Mouse (Mus musculus) hindbrain, embryonic 11.5 days (tissue): ENCODE data around the gene Cobll1. TPM values are rescaled to one million over a fixed set of nuclear protein-coding genes. Genes with fewer than 3 reads are reported as not detected.

Source experiments
- ATAC-seq: fragments of 200-750 bp; cut with Nextera tagmentation; 2 replicates; pipeline ENCODE4 v1.8.0; 2017; ENCODE audit warnings: mild to moderate bottlenecking, moderate TSS enrichment, moderate library complexity; ENCODE audit not compliant: low FRiP score
- DNase-seq: peaks from one replicate; pipeline ENCODE4 v3.0.0-alpha.2; 2015; ENCODE audit warnings: low spot score
- H3K27ac ChIP-seq: fragments of 300-500 bp; sonication (generic); 2 replicates; pipeline ENCODE4 v1.5.1; 2014; ENCODE audit warnings: mild to moderate bottlenecking, low read depth, low read length
- H3K27me3 ChIP-seq: fragments of 300-500 bp; sonication (generic); 2 replicates; pipeline ENCODE4 v1.6.1; 2014; ENCODE audit warnings: mild to moderate bottlenecking, low read length, moderate library complexity, mixed read lengths; ENCODE audit not compliant: control insufficient read depth, insufficient read depth
- H3K36me3 ChIP-seq: fragments of 300-500 bp; sonication (generic); 2 replicates; pipeline ENCODE4 v1.6.1; 2014; ENCODE audit warnings: mild to moderate bottlenecking, low read length, moderate library complexity, mixed read lengths; ENCODE audit not compliant: control insufficient read depth, insufficient read depth
- H3K4me1 ChIP-seq: fragments of 300-500 bp; sonication (generic); replicated peaks from 2 replicates; pipeline ENCODE4 v1.6.1; 2014; ENCODE audit warnings: low read length, mixed read lengths; ENCODE audit not compliant: control insufficient read depth, insufficient read depth
- H3K4me2 ChIP-seq: fragments of 300-500 bp; sonication (generic); replicated peaks from 2 replicates; pipeline ENCODE4 v1.6.1; 2014; ENCODE audit warnings: mild to moderate bottlenecking, low read depth, low read length
- H3K4me3 ChIP-seq: fragments of 300-500 bp; sonication (generic); 2 replicates; pipeline ENCODE4 v1.5.1; 2014; ENCODE audit warnings: low read depth, low read length
- H3K9ac ChIP-seq: fragments of 300-500 bp; sonication (generic); 2 replicates; pipeline ENCODE4 v1.6.1; 2014; ENCODE audit warnings: low read depth, low read length
- H3K9me3 ChIP-seq: fragments of 300-500 bp; sonication (generic); 2 replicates; pipeline ENCODE4 v1.6.1; 2016; ENCODE audit warnings: low read length; ENCODE audit not compliant: control insufficient read depth
- WGBS: fragments of 180-500 bp; shearing (Covaris S2); extraction: QIAGEN DNeasy Blood & Tissue Kit; methylation state at CpG from one replicate; pipeline ENCODE4 v1.1.7; 2014; 5-methylcytosine and 5-hydroxymethylcytosine counted together
- polyA plus RNA-seq: library from polyadenylated mRNA; unstranded; fragments of >200 nt; fragmentation: Nextera tagmentation; extraction: Ambion mirVana; gene quantifications from 2 replicates; pipeline ENCODE4 v1.2.1, GENCODE M21; 2014

Cobll1 gene
- polyA plus RNA-seq, 1 experiment from 2014 or later = 2.2 TPM

DNA sequence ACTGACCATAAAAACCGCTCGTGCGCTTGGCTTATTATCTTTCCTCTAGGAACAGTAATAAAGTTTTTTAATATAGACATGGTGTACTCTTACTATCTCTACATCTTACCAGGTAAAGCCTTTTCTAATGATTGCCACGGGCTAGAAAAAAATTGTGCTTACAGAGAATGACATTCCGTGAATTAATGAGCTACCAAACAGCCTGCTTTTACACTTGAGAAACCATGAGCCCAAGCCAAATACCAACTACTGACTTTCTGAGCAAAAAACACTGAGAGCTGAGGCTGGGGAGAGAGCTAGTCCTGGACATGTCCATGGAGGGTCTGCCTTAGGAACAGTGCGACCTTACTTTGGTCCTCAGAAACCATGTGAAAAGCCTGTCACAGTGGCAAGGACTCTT lies 21.5 kb downstream of the Cobll1 start:
- no peaks in the 10 kb centered on the region for H3K27me3 ChIP-seq
- H3K9me3 ChIP-seq = no peaks in the 10 kb centered on the region
- DNase-seq = no peak
- H3K4me3 ChIP-seq = no peak overlapping the region
- ATAC-seq = no peak
- H3K36me3 ChIP-seq = no peaks in the 10 kb centered on the region
- H3K27ac ChIP-seq = no peak overlapping the region
- no peaks in the 10 kb centered on the region for H3K4me1 ChIP-seq
- no peak overlapping the region for H3K4me2 ChIP-seq
- 95% methylated on average over 6 of the region's 6 CpGs for WGBS
- H3K9ac ChIP-seq = no peak overlapping the region

DNA sequence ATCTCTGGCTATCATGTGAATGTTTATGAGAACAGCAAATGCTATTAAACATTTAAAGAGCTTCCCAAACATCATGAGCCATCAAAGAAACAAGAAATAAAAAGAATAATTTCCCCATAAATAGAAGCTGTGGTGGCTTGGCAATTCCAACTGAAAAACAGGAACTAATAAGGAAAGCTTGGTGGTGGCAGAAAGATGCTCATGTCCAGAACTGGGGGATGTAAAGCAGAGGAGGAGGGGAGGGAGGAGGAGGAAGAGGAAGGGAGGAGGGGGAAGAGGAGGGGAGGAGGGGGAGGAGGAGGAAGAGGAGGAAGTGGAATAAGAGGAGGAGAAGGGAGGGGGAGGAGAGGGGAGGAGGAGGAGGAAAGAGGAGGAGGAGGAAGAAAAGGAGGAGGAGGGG lies 23.0 kb downstream of the Cobll1 start:
- H3K4me1 ChIP-seq = no peaks in the 10 kb centered on the region
- H3K27ac ChIP-seq = no peak overlapping the region
- no peak overlapping the region for H3K4me3 ChIP-seq
- no peaks in the 10 kb centered on the region for H3K27me3 ChIP-seq
- DNase-seq (no peak), ATAC-seq (no peak)
- H3K9me3 ChIP-seq = no peaks in the 10 kb centered on the region
- H3K9ac ChIP-seq = no peak overlapping the region
- no peaks in the 10 kb centered on the region for H3K36me3 ChIP-seq
- no peak overlapping the region for H3K4me2 ChIP-seq

DNA sequence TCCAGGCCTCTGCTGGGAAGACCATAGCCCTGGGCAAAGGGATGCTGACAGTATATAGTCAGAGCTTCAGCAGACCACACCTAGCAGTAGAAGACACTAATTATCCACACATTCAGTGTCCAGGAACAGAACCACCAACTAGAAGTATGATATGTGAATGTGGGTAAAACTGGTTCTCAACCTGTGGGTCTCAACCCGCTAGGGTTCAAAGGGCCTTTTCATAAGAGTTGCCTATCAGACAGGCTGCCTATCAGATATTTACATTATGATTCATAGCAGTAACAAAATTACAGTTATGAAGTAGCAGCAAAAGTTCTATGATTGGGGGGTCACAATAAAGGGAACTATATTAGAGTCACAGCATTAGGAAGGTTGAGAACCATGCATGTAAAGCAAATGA lies 24.6 kb downstream of the Cobll1 start:
- no peak for ATAC-seq
- no peaks in the 10 kb centered on the region for H3K36me3 ChIP-seq
- H3K9ac ChIP-seq = no peak overlapping the region
- no peaks in the 10 kb centered on the region for H3K9me3 ChIP-seq
- no peak for DNase-seq
- H3K4me2 ChIP-seq = no peak overlapping the region
- H3K4me3 ChIP-seq = no peak overlapping the region
- H3K4me1 ChIP-seq = no peaks in the 10 kb centered on the region
- WGBS = 97% methylated on average over 1 of the region's 1 CpGs
- no peaks in the 10 kb centered on the region for H3K27me3 ChIP-seq
- H3K27ac ChIP-seq = no peak overlapping the region

DNA sequence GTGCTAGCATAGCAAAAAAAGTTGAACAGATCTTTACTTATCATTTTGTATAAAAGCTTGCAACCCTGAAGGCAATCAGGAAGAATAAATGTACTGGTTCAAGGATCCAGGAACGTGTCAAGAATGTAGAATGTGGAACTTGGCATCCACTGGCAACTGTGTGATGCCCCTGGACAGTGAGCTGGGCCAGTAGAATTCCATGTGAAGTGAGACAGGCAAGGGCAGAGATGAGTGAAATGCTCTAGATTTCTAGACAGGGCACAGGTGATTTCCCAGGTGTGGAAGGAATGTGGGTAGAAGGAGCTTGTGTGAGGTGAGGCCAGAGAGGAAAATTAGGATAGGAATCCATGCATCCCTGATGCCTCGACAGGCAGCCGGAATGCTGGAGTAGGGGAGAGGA lies 25.5 kb downstream of the Cobll1 start:
- Histone ChIP-seq H3K36me3 (no peaks in the 10 kb centered on the region), H3K4me3 (no peak overlapping the region), H3K27me3 (no peaks in the 10 kb centered on the region), H3K4me1 (no peaks in the 10 kb centered on the region), H3K9ac (no peak overlapping the region), H3K27ac (no peak overlapping the region), H3K9me3 (no peaks in the 10 kb centered on the region), H3K4me2 (no peak overlapping the region)
- DNase-seq = no peak
- no peak for ATAC-seq
- WGBS = 94% methylated on average over 3 of the region's 3 CpGs

DNA sequence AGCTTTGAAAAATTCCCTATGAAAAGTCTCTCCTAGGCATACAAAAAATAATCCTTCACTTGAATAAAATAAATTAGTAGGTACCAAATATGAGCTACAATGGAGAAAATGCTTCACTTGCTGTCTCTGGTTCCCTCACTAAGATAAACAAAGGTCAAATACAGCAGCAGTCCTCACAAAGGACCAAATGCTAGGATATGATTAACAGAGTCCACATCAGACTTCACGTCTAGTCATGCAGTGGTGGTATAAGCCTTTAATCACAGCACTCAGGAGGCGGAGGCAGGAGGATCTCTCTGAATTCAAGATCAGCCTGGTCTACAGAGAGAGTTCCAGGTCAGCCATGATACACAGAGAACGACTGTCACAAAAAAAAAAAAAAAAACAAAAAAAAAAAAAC lies 27.6 kb downstream of the Cobll1 start:
- no peak overlapping the region for H3K4me3 ChIP-seq
- no peaks in the 10 kb centered on the region for H3K27me3 ChIP-seq
- H3K27ac ChIP-seq = no peak overlapping the region
- H3K9me3 ChIP-seq = no peaks in the 10 kb centered on the region
- H3K36me3 ChIP-seq = no peaks in the 10 kb centered on the region
- 84% methylated on average over 3 of the region's 3 CpGs for WGBS
- H3K4me2 ChIP-seq = no peak overlapping the region
- H3K9ac ChIP-seq = no peak overlapping the region
- DNase-seq = no peak
- ATAC-seq = no peak
- H3K4me1 ChIP-seq = no peaks in the 10 kb centered on the region

DNA sequence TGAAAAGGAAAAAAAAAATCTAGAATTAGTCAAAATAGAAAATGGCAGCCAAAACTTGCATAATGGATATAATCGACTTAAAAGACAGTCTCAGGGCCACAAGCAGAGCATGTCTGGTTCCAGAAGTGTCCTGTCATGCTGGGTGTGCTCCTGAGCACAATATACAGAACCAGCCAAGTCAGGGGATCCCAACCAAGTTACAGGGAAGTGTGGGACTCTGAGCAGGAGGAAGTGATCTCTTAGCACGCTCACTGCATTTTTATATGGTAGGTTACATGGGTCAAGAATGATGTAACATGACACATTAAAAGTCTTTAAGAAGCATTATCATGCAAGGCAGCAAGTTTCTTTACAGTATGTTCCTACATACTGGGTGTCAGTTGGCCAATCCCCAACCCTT lies 31.5 kb downstream of the Cobll1 start:
- Histone ChIP-seq H3K4me2 (no peak overlapping the region), H3K9ac (no peak overlapping the region), H3K9me3 (no peaks in the 10 kb centered on the region), H3K27me3 (no peaks in the 10 kb centered on the region), H3K4me1 (no peaks in the 10 kb centered on the region), H3K27ac (no peak overlapping the region), H3K36me3 (no peaks in the 10 kb centered on the region), H3K4me3 (no peak overlapping the region)
- 91% methylated on average over 2 of the region's 2 CpGs for WGBS
- no peak for DNase-seq
- no peak for ATAC-seq

DNA sequence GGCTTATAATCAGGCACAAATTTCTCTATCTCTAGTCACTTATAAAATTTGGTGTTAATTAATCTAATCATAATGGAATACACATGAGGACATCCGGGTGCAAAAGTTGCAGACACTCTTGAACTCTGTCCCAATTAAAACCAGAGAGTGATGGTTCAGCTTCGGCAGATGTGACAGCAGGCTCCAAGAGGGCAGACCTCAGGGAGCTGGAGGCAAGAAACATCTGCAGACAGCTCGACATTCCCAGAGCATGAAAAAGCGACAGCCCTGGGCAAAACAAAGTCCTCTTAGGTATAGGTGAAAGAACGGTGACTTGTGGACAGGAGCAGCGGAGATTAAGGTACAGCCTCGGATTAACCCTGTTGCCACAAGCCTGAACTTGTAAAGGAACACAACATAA lies 35.5 kb downstream of the Cobll1 start:
- H3K27ac ChIP-seq = no peak overlapping the region
- H3K9me3 ChIP-seq = no peaks in the 10 kb centered on the region
- WGBS = 72% methylated on average over 7 of the region's 7 CpGs

DNA sequence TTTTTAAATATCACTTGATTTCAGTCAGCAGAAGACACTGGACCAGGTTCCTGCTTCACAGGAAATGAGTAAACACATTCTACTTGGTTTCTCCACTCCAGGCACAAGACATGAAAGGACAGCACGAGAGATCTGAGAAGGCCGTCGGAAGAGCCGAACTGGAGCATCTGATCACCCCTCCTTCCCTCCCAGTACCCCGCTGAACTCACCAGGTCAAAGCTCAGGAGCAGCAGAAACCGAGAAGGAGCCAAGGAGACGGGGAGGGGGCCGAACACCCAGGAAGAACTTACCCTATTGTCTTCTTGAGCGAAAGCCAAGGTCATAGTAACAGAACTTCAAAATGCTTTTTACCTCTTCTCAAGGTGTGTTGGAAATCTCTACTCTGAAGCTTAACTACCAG lies 39.5 kb downstream of the Cobll1 start:
- ATAC-seq = no peak
- H3K4me1 ChIP-seq = no peaks in the 10 kb centered on the region

More for the DNA sequence above, 35.5 kb downstream of the Cobll1 start:
- Histone ChIP-seq H3K4me1 (no peaks in the 10 kb centered on the region), H3K9ac (no peak overlapping the region), H3K27me3 (no peaks in the 10 kb centered on the region), H3K4me3 (no peak overlapping the region), H3K4me2 (no peak overlapping the region), H3K36me3 (no peaks in the 10 kb centered on the region)
- DNase-seq = no peak
- no peak for ATAC-seq

DNA sequence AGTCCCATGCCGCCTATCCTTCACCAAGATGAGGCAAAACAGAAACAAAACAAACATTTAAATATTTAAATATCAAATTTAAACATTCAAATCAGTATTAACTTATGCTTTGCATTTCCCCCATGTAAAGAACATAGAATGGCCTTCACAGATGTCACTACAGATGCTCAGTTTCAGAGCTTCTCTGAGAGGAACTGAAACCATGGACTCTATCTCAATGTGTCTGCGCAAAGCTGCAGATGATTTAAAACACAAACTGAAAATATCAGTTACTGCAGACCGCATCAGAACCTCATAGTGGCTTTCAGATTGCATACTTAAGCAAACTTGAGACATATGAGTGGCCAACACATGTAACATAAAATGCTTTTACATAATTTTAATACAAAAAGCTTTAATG lies 40.6 kb downstream of the Cobll1 start:
- Histone ChIP-seq H3K27ac (no peak overlapping the region), H3K36me3 (no peaks in the 10 kb centered on the region), H3K9ac (no peak overlapping the region), H3K4me1 (no peaks in the 10 kb centered on the region), H3K4me3 (no peak overlapping the region), H3K27me3 (no peaks in the 10 kb centered on the region), H3K9me3 (no peaks in the 10 kb centered on the region), H3K4me2 (no peak overlapping the region)
- 90% methylated on average over 3 of the region's 3 CpGs for WGBS
- ATAC-seq (no peak), DNase-seq (no peak)

More for the DNA sequence above, 39.5 kb downstream of the Cobll1 start:
- Histone ChIP-seq H3K4me3 (no peak overlapping the region), H3K9me3 (no peaks in the 10 kb centered on the region), H3K9ac (no peak overlapping the region), H3K36me3 (no peaks in the 10 kb centered on the region), H3K4me2 (no peak overlapping the region), H3K27ac (no peak overlapping the region), H3K27me3 (no peaks in the 10 kb centered on the region)
- no peak for DNase-seq
- WGBS = 77% methylated on average over 9 of the region's 9 CpGs
